Mouse (Mus musculus) heart, adult 2 months (tissue): ENCODE data around the gene Nudt21.

Experiments
- EP300 ChIP-seq: fragments of 200-500 bp; IDR thresholded peaks from 2 replicates; pipeline ENCODE4 v1.6.1; 2011; ENCODE audit warnings: low read depth, low read length, control low read depth; ENCODE audit not compliant: insufficient read depth
- POLR2A ChIP-seq: fragments of 200-500 bp; IDR thresholded peaks from 2 replicates; pipeline ENCODE4 v1.6.1; 2011; ENCODE audit warnings: mild to moderate bottlenecking, low read depth, low read length, control low read depth; ENCODE audit not compliant: insufficient read depth

DNA sequence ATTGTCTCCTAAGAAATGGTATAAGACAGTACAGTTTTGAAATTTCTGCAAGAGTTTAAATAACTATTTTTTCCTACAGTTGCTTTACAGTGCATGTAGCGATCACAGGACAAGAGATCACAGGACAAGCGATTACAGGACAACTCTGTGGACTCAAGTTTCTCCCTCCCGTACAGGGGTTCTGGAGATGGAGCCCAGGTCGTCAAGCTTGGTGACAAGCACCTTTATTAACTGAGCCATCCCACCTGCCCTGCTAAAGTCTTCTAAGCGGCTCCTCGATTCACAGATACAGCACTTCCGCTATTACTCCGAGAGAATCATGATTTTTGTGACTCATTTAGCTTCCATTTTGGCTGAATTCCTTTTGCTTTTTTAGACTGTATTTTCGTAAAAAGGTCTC is 7.1 kb downstream of the Nudt21 start:
- TF ChIP-seq EP300 (no peak), POLR2A (no peak)
